Mouse (Mus musculus) intestine, postnatal 0 days (tissue): Measurements from ENCODE around the gene Slco1a4. TPM values are rescaled to one million over a fixed set of nuclear protein-coding genes. Genes with fewer than 3 reads are reported as not detected.

Experiments used
- ATAC-seq: fragments of 200-750 bp; cut with Nextera tagmentation; 2 replicates; pipeline ENCODE4 v1.8.0; 2017; ENCODE audit warnings: mild to moderate bottlenecking, moderate TSS enrichment, moderate library complexity
- H3K27ac ChIP-seq: fragments of 300-500 bp; sonication (generic); 2 replicates; pipeline ENCODE4 v1.5.1; 2014; ENCODE audit warnings: mild to moderate bottlenecking, low read depth, low read length, moderate library complexity
- H3K27me3 ChIP-seq: fragments of 300-500 bp; sonication (generic); replicated peaks from 2 replicates; pipeline ENCODE4 v1.6.1; 2014; ENCODE audit warnings: low read length, mixed read lengths; ENCODE audit not compliant: control insufficient read depth, insufficient read depth
- H3K36me3 ChIP-seq: fragments of 300-500 bp; sonication (generic); 2 replicates; pipeline ENCODE4 v1.6.1; 2014; ENCODE audit warnings: mild to moderate bottlenecking, moderate library complexity; ENCODE audit not compliant: control insufficient read depth, insufficient read depth
- H3K4me1 ChIP-seq: fragments of 300-500 bp; sonication (generic); replicated peaks from 2 replicates; pipeline ENCODE4 v1.6.1; 2014; ENCODE audit warnings: antibody characterized with exemption, low read length, mixed read lengths; ENCODE audit not compliant: control insufficient read depth, insufficient read depth
- H3K4me2 ChIP-seq: fragments of 300-500 bp; sonication (generic); replicated peaks from 2 replicates; pipeline ENCODE4 v1.6.1; 2014; ENCODE audit warnings: low read depth, mild to moderate bottlenecking, moderate library complexity
- H3K4me3 ChIP-seq: fragments of 300-500 bp; sonication (generic); 2 replicates; pipeline ENCODE4 v1.5.1; 2014; ENCODE audit warnings: low read depth, low read length
- H3K9ac ChIP-seq: fragments of 300-500 bp; sonication (generic); 2 replicates; pipeline ENCODE4 v1.6.1; 2014; ENCODE audit warnings: mild to moderate bottlenecking, low read depth, low read length
- H3K9me3 ChIP-seq: fragments of 300-500 bp; sonication (generic); 2 replicates; pipeline ENCODE4 v1.6.1; 2016; ENCODE audit warnings: mixed run types; ENCODE audit not compliant: control insufficient read depth
- CTCF ChIP-seq: sonication (generic); IDR thresholded peaks from 2 replicates; pipeline ENCODE4 v1.5.1; 2016; ENCODE audit warnings: low read depth, mild to moderate bottlenecking, control low read depth, antibody characterized with exemption, moderate library complexity
- WGBS: fragments of 180-500 bp; shearing (Covaris S2); extraction: QIAGEN DNeasy Blood & Tissue Kit; methylation state at CpG from one replicate; pipeline ENCODE4 v1.1.7; 2014; 5-methylcytosine and 5-hydroxymethylcytosine counted together
- polyA plus RNA-seq: library from polyadenylated mRNA; unstranded; fragments of >200 nt; fragmentation: Nextera tagmentation; extraction: Ambion mirVana; gene quantifications from 2 replicates; pipeline ENCODE4 v1.2.1, GENCODE M21; 2015

The Slco1a4 gene
- polyA plus RNA-seq, 1 experiment from 2014 or later: 0.03 TPM

DNA sequence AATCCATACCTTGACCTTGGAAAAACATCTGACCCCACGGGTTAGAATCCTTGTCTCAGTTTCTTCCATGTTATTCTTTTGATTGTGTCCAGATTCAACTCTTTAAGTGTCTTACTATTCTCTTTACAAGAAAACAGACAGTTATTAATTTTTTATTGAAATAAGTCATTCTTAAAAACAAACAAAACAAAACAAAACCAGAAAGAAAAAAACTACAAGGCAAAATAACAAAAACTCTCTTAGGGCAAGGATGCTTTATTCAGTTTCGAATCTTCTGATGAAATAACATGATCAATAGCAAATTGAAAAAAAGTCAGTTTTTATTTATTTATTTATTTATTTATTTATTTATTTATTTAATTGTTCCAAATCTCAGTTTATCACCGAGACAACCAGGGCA is 82.3 kb downstream of the Slco1a4 start, which contains the start of gene Gm5724:
TSS of gene Gm5724 (minus strand) at position 101 of the 400 bp plus-strand sequence.
- ATAC-seq: no peak
- H3K4me2 ChIP-seq: no peak within 1 kb of the TSS
- H3K4me3 ChIP-seq: no peak within 1 kb of the TSS
- no peak within 1 kb of the TSS for H3K9ac ChIP-seq
- H3K27ac ChIP-seq: no peak within 1 kb of the TSS
- no peaks in the 10 kb centered on the region for H3K27me3 ChIP-seq
- no peaks in the 10 kb centered on the region for H3K9me3 ChIP-seq
- TF ChIP-seq CTCF: no peak
- WGBS: 82% methylated on average over 3 of the region's 3 CpGs
- no peaks in the 10 kb centered on the region for H3K36me3 ChIP-seq
- H3K4me1 ChIP-seq: no peaks in the 10 kb centered on the region

Other genes with a start within 250 kb of the Slco1a4 start
- 0.05 and 0.08 TPM in 2 replicates for gene Slco1b2, start 226.7 kb downstream of the Slco1a4 start, polyA plus RNA-seq
- gene Gm5724, start 82.4 kb downstream of the Slco1a4 start, polyA plus RNA-seq: not detected in 2 replicates
- not detected in 2 replicates for gene Slco1a1, start 90.8 kb upstream of the Slco1a4 start, polyA plus RNA-seq
- gene Gm6614, start 155.2 kb upstream of the Slco1a4 start, polyA plus RNA-seq: not detected in 2 replicates